Mouse (Mus musculus): Measurements from ENCODE around the gene Klhdc4.
A peak's percentile ranks its signal among the peaks of the same experiment; 100 is the strongest.

Klhdc4 gene

GRCm38 (mm10) chr8:121849303-121849702 lies 19.9 kb upstream of the Klhdc4 start:
- DNase-seq (ENCODE audit: low spot score in 2 of 2) = no peak

- DNase-seq (ENCODE audit: low spot score in 2 of 2) = no peak
Observed at GRCm38 (mm10) chr8:121848495-121848894, 19.1 kb upstream of the Klhdc4 start.

GRCm38 (mm10) chr8:121847987-121848386 lies 18.6 kb upstream of the Klhdc4 start:
- DNase-seq (ENCODE audit: low spot score in 2 of 2) = no peak

- DNase-seq (ENCODE audit: low spot score in 2 of 2) = no peak
Observed at GRCm38 (mm10) chr8:121847261-121847822, 18.0 kb upstream of the Klhdc4 start.

- DNase-seq (ENCODE audit: low spot score in 2 of 2) = no peak
Observed at GRCm38 (mm10) chr8:121846815-121847214, 17.4 kb upstream of the Klhdc4 start.

GRCm38 (mm10) chr8:121844765-121845164 lies 15.4 kb upstream of the Klhdc4 start:
- no peak for DNase-seq (ENCODE audit: low spot score in 2 of 2)

GRCm38 (mm10) chr8:121843184-121843733 lies 13.9 kb upstream of the Klhdc4 start:
- no peak for DNase-seq (ENCODE audit: low spot score in 2 of 2)

- DNase-seq (ENCODE audit: low spot score in 2 of 2) = no peak
Observed at GRCm38 (mm10) chr8:121842064-121842955, 12.9 kb upstream of the Klhdc4 start.

- DNase-seq (ENCODE audit: low spot score in 2 of 2) = no peak
Observed at GRCm38 (mm10) chr8:121841242-121841641, 11.9 kb upstream of the Klhdc4 start.

- DNase-seq (ENCODE audit: low spot score in 2 of 2) = peak in 1 of 2 experiments; percentile 66
Observed at GRCm38 (mm10) chr8:121832503-121832902, 3.1 kb upstream of the Klhdc4 start.

- no peak for DNase-seq (ENCODE audit: low spot score in 2 of 2)
Observed at GRCm38 (mm10) chr8:121832061-121832460, 2.7 kb upstream of the Klhdc4 start.

GRCm38 (mm10) chr8:121829777-121830362 lies 501 bp upstream of the Klhdc4 start:
- no peak for DNase-seq (ENCODE audit: low spot score in 2 of 2)

GRCm38 (mm10) chr8:121828376-121829023 lies 869 bp downstream of the Klhdc4 start:
- no peak for DNase-seq (ENCODE audit: low spot score in 2 of 2)

GRCm38 (mm10) chr8:121827726-121828125 lies 1.6 kb downstream of the Klhdc4 start:
- DNase-seq (ENCODE audit: low spot score in 2 of 2) = no peak

- DNase-seq (ENCODE audit: low spot score in 2 of 2) = no peak
Observed at GRCm38 (mm10) chr8:121821770-121822169, 7.6 kb downstream of the Klhdc4 start.

- DNase-seq (ENCODE audit: low spot score in 2 of 2) = no peak
Observed at GRCm38 (mm10) chr8:121821320-121821719, 8.0 kb downstream of the Klhdc4 start.

GRCm38 (mm10) chr8:121820840-121821239 lies 8.5 kb downstream of the Klhdc4 start:
- DNase-seq (ENCODE audit: low spot score in 2 of 2) = no peak

- DNase-seq (ENCODE audit: low spot score in 2 of 2) = no peak
Observed at GRCm38 (mm10) chr8:121818226-121818625, 11.1 kb downstream of the Klhdc4 start.

- peak in 1 of 2 experiments; percentile 18 for DNase-seq (ENCODE audit: low spot score in 2 of 2)
Observed at GRCm38 (mm10) chr8:121811931-121812570, 17.3 kb downstream of the Klhdc4 start.

GRCm38 (mm10) chr8:121811502-121811901 lies 17.9 kb downstream of the Klhdc4 start:
- no peak for DNase-seq (ENCODE audit: low spot score in 2 of 2)

GRCm38 (mm10) chr8:121809524-121810155 lies 19.7 kb downstream of the Klhdc4 start:
- DNase-seq (ENCODE audit: low spot score in 2 of 2) = no peak

All from heart, adult 9 months (tissue).